Mouse (Mus musculus) olfactory bulb, adult 2 months (tissue): ENCODE results near the gene Tagln2.

ENCODE experiments used
- CTCF ChIP-seq: fragments of 200-500 bp; IDR thresholded peaks from 2 replicates; pipeline ENCODE4 v1.5.1; 2012; ENCODE audit warnings: low read depth, mild to moderate bottlenecking, low read length, moderate library complexity; ENCODE audit not compliant: insufficient read depth
- POLR2A ChIP-seq: fragments of 200-500 bp; IDR thresholded peaks from 2 replicates; pipeline ENCODE4 v1.6.1; 2012; ENCODE audit warnings: mild to moderate bottlenecking, low read depth, low read length, moderate library complexity; ENCODE audit not compliant: insufficient read depth

- TF ChIP-seq CTCF = no peak
- no peak for TF ChIP-seq POLR2A
These were observed 864 bp downstream of the Tagln2 start for GRCm38 (mm10) chr1:172500451-172501370.
